Mouse (Mus musculus) liver, embryonic 13.5 days (tissue): ENCODE data around the gene Aoc1. TPM values are rescaled to one million over a fixed set of nuclear protein-coding genes. Genes with fewer than 3 reads are reported as not detected.
"Not testable (repeated sequence)": the region's sequence is repeated elsewhere in the genome, so short reads cannot be mapped to it uniquely, and the experiment has no call there.

Experiments used
- ATAC-seq: fragments of 200-750 bp; cut with Nextera tagmentation; 2 replicates; pipeline ENCODE4 v1.8.0; 2017; ENCODE audit warnings: low read depth, mild to moderate bottlenecking, moderate number of reproducible peaks, moderate library complexity
- DNase-seq: peaks from one replicate; pipeline ENCODE4 v3.0.0; 2022
- H3K27ac ChIP-seq: fragments of 300-500 bp; sonication (generic); 2 replicates; pipeline ENCODE4 v1.5.1; 2015; ENCODE audit warnings: moderate library complexity, mild to moderate bottlenecking, inconsistent platforms
- H3K27me3 ChIP-seq: fragments of 300-500 bp; sonication (generic); 2 replicates; pipeline ENCODE4 v1.6.1; 2015; ENCODE audit warnings: mild to moderate bottlenecking, inconsistent platforms
- H3K36me3 ChIP-seq: fragments of 300-500 bp; sonication (generic); 2 replicates; pipeline ENCODE4 v1.6.1; 2015; ENCODE audit warnings: mild to moderate bottlenecking, inconsistent platforms
- H3K4me1 ChIP-seq: fragments of 300-500 bp; sonication (generic); replicated peaks from 2 replicates; pipeline ENCODE4 v1.6.1; 2015; ENCODE audit warnings: inconsistent platforms
- H3K4me2 ChIP-seq: fragments of 300-500 bp; sonication (generic); 2 replicates; pipeline ENCODE4 v1.6.1; 2015; ENCODE audit warnings: inconsistent platforms, mild to moderate bottlenecking, moderate library complexity
- H3K4me3 ChIP-seq: fragments of 300-500 bp; sonication (generic); replicated peaks from 2 replicates; pipeline ENCODE4 v1.5.1; 2015; ENCODE audit warnings: mild to moderate bottlenecking, inconsistent platforms
- H3K9ac ChIP-seq: fragments of 300-500 bp; sonication (generic); 2 replicates; pipeline ENCODE4 v1.6.1; 2015; ENCODE audit warnings: mild to moderate bottlenecking, inconsistent platforms
- H3K9me3 ChIP-seq: fragments of 300-500 bp; sonication (generic); replicated peaks from 2 replicates; pipeline ENCODE4 v1.6.1; 2016; ENCODE audit warnings: inconsistent platforms
- WGBS: fragments of 180-500 bp; shearing (Covaris S2); methylation state at CpG from one replicate; pipeline ENCODE4 v1.1.7; 2015; ENCODE audit not compliant: insufficient replicate concordance; 5-methylcytosine and 5-hydroxymethylcytosine counted together
- polyA plus RNA-seq: library from polyadenylated mRNA; unstranded; fragments of >200 nt; fragmentation: Nextera tagmentation; extraction: Ambion mirVana; gene quantifications from 2 replicates; pipeline ENCODE4 v1.2.1, GENCODE M21; 2015

Gene Aoc1
- polyA plus RNA-seq, 1 experiment from 2014 or later, result not detected

DNA sequence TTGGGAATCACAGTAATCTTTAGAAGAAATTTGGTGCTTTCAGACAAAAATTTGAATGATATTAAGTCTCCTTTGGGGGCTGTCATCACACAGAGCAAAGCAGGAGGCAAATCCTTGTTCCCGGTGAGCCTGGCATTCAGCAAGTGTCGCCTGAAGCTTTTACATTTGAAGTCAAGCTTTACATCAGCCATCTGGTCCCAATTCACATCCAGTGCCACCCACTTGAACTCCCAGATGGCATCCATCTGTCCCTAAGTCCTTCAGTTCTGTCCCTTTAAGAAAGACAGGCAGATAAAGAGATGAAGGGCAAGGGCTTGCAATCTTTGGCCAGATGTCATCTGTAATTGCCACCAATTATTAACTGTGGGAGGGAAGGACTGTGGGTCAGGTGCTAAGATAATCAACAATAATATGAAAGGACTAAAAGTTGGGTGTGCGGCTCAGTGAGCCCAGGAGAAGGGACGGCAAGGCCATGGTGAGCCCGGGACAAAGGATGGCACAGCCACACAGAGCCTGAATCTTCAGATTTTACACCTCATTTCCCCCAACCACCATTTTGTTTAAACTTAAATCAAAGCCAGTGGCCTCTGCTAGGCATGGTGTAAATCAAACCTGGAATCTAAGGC is 3.9 kb downstream of the Aoc1 start:
- WGBS, result 73% methylated on average over 5 of the region's 5 CpGs
- Histone ChIP-seq H3K27me3 (no peaks in the 10 kb centered on the region), H3K4me2 (no peak overlapping the region), H3K27ac (no peak overlapping the region), H3K36me3 (no peaks in the 10 kb centered on the region), H3K9me3 (no peaks in the 10 kb centered on the region), H3K9ac (no peak overlapping the region), H3K4me1 (no peaks in the 10 kb centered on the region), H3K4me3 (no peak overlapping the region)
- ATAC-seq, result no peak
- no peak for DNase-seq

DNA sequence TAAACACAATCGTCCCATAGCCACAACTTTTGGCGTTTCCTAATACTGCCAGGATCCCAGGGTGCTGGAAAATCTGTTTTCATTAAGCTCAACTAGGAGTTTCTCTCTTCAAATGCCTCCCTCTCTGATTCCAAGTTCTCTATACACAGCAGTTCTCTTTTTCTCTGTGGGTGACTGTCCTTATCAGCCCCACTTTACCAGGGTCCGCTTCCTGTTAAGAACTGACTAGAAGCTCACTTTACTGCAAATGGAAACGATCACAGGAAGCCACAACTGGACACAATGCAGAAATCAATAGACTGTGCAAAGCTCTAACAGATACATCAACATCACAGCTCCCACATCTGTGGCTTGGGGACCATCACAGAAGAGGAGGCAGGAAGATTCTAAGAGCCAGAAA is 21.5 kb downstream of the Aoc1 start:
- H3K4me2 ChIP-seq, result no peak overlapping the region
- DNase-seq (no peak), ATAC-seq (no peak)
- H3K27me3 ChIP-seq, result no peaks in the 10 kb centered on the region
- no peaks in the 10 kb centered on the region for H3K36me3 ChIP-seq
- H3K9me3 ChIP-seq, result no peaks in the 10 kb centered on the region
- H3K27ac ChIP-seq, result no peak overlapping the region
- H3K4me1 ChIP-seq, result peaks cover 7% of the 10 kb centered on the region; the same call in 1 of the 2 replicates
- no peak overlapping the region for H3K9ac ChIP-seq
- no peak overlapping the region for H3K4me3 ChIP-seq
- WGBS, result 10% methylated on average over 4 of the region's 4 CpGs

DNA sequence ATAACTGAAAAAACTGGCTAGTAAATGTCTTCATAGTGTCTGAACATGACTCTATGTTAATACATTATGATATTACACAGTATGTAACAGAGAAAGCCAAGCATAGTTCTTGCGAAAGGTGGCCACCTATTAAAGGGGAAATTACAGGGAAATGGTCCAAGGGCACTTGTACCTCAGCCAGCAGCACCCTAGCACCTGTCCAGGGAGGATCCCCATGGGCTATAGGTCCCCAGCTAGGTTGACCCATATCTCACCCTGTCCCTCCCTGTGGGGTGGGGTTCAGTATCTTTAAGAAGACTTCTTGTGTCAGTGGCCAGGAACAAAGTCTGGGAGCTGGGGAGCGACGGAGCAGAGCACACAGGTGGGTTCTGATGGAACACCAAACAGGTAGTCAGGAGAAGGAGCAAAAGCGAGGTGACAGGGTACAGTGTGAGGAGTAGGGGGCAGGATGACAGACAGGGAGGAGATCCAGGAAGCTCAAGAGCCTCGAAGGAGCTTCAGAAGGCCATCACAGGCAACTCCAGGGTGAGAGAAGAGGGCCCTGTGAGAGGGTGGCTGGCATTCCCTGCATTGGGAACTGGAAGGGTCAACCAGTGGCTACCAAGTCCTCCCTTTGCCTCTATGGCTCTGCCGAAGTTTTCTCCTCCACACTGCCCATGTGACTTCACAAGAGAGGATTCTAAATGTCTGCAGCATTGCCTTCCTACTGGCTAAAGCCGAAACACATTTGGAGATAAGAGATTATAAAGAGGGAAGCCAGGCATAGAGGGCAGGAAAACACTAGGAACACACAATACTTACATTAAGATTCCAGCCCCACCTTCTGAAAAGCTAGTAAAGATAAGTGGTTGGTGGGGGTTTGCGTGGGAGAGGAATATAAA is 22.5 kb downstream of the Aoc1 start:
- Histone ChIP-seq H3K4me3 (no peak overlapping the region), H3K9ac (no peak overlapping the region), H3K27me3 (no peaks in the 10 kb centered on the region), H3K9me3 (no peaks in the 10 kb centered on the region), H3K36me3 (no peaks in the 10 kb centered on the region), H3K4me1 (peaks cover 7% of the 10 kb centered on the region; the same call in 1 of the 2 replicates), H3K4me2 (no peak overlapping the region), H3K27ac (no peak overlapping the region)
- 59% methylated on average over 8 of the region's 8 CpGs for WGBS
- DNase-seq, result no peak
- no peak for ATAC-seq

DNA sequence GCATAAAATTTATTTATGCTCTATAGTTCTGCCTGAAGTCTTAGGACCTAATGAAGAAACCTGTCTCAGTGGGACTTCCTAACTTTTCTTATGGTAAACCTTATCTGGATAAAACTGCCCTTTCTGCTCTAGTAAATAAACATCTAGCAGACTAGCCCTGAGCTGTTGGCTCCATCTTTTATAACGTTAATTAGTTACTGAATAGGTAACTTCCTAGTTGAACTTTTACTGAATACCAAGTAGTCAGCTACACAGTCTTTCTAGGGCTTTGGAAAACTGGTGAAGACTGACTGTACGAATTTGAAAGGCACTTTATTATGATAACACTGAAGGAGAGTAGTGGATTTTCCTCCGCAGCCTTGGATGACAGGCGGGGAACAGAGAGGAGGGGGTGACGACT is 23.2 kb downstream of the Aoc1 start:
- DNase-seq (no peak), ATAC-seq (no peak)
- WGBS, result 71% methylated on average over 5 of the region's 5 CpGs
- no peaks in the 10 kb centered on the region for H3K36me3 ChIP-seq
- no peaks in the 10 kb centered on the region for H3K9me3 ChIP-seq
- peaks cover 7% of the 10 kb centered on the region; the same call in 1 of the 2 replicates for H3K4me1 ChIP-seq
- H3K27me3 ChIP-seq, result no peaks in the 10 kb centered on the region
- H3K27ac ChIP-seq, result no peak overlapping the region
- H3K4me3 ChIP-seq, result no peak overlapping the region
- no peak overlapping the region for H3K9ac ChIP-seq
- H3K4me2 ChIP-seq, result no peak overlapping the region

DNA sequence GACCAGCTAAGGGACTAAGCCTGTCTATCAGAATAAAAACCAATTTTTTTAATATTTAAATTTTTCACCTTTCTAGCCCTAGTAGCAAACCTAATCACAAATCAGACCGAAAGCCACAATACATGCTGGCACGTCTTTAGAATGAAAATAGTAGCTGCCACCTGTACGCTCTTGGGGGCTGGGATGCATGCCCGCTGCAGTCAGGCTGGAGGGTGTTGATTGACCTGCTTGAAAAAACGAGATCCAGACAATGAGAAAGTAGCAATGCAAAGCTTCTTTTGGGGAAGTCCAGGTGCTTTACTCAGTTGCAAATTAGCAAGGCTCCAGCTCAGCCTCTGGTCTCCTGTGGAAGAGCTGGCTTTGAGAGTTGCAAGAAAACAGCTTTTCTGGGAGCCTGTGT is 24.3 kb downstream of the Aoc1 start:
- Histone ChIP-seq H3K4me2 (no peak overlapping the region), H3K27me3 (no peaks in the 10 kb centered on the region), H3K9me3 (no peaks in the 10 kb centered on the region), H3K9ac (no peak overlapping the region), H3K4me1 (peaks cover 7% of the 10 kb centered on the region; the same call in 1 of the 2 replicates), H3K36me3 (no peaks in the 10 kb centered on the region), H3K27ac (no peak overlapping the region), H3K4me3 (no peak overlapping the region)
- no peak for DNase-seq
- no peak for ATAC-seq
- WGBS, result 68% methylated on average over 5 of the region's 5 CpGs

DNA sequence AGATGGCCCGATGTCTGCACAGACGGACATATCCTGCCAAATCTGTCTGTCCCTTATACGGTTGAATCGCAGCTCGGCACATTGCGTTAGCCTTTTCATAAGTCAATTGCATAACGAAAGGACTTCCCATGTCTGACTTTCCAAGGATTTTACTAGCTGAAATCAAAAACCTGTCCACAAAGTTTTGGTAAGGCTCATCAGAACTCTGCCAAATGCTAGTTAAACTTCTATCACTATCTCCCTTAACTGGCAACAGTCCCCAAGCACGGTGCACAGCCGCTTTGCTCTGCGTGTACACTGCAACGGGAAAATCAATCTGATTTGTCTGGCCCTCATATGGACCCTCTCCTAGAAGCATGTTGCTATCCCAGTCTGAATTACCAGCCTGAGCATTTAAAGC is 28.6 kb downstream of the Aoc1 start:
- not testable (repeated sequence) for H3K4me2 ChIP-seq, H3K4me3 ChIP-seq, H3K9ac ChIP-seq, DNase-seq, H3K27ac ChIP-seq, H3K4me1 ChIP-seq, H3K9me3 ChIP-seq, H3K27me3 ChIP-seq, H3K36me3 ChIP-seq, ATAC-seq
- 81% methylated on average over 11 of the region's 11 CpGs for WGBS

DNA sequence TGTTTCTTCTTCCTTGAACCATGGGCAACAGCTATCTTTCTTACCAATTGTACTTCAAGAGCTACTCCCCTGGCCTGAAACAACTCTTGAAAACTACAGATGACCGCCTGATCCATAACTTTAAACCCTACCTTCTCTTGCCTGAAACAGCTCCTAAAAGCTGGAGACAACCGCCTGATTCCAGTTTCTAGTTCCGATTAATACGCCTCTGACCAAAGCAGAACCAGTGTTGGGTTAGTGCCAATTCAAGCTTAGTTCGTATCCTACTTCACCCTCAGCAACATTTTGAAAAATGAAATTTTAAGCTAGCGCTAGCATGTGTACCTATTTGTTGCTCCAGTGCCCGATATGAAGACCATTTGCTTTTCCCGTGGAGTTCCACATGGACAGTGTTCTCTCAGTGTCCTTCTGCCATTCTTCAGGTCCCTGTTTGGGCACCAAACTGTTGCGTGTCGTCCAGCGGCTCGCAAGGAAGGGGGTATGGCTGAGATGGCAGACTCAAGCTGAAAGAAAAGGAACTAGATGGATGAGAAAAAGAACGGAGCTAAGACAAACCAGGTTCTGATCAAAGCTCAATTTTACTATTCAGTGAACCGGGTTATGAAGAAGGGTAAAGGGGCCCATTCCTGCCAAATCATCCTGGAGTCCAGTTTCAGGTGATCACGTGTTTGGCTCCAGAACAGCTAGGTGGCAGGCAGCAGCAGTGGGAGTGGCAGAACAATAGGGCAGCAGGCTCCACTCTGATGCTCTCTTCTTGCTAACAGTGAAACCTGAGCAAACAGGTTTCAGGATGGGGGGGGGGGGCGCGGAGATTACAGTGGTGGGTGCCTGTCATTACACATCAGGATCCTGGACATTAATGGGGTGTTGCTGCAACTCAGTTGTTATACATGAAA is 30.1 kb downstream of the Aoc1 start:
- H3K36me3 ChIP-seq, result no peaks in the 10 kb centered on the region
- H3K4me2 ChIP-seq, result no peak overlapping the region
- H3K9ac ChIP-seq, result no peak overlapping the region
- no peaks in the 10 kb centered on the region for H3K4me1 ChIP-seq
- no peaks in the 10 kb centered on the region for H3K27me3 ChIP-seq
- H3K4me3 ChIP-seq, result no peak overlapping the region
- no peaks in the 10 kb centered on the region for H3K9me3 ChIP-seq
- no peak for DNase-seq
- 78% methylated on average over 17 of the region's 17 CpGs for WGBS
- H3K27ac ChIP-seq, result no peak overlapping the region
- ATAC-seq, result no peak

DNA sequence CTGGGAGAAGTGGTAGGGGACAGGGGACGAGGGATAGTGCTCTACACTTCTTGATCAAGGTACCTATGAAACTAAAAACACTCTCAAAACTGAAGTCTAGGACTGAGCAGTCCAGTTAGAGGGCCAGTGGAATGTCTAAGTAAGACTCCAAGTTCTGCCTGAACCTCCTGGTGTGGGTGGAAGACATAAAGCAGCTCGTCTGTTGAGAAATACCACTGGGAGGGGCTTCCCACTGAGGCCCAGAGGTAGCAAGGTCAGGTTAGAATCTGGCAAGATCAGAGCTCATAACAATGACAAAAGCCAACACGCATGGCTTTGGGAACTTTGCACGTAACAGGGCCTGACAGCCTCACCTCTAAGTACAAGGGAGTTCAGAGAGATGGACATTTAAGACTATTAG is 30.7 kb downstream of the Aoc1 start:
- Histone ChIP-seq H3K9ac (no peak overlapping the region), H3K4me1 (no peaks in the 10 kb centered on the region), H3K9me3 (no peaks in the 10 kb centered on the region), H3K27ac (no peak overlapping the region), H3K4me3 (no peak overlapping the region), H3K36me3 (no peaks in the 10 kb centered on the region), H3K27me3 (no peaks in the 10 kb centered on the region), H3K4me2 (no peak overlapping the region)
- ATAC-seq (no peak), DNase-seq (no peak)
- 54% methylated on average over 4 of the region's 4 CpGs for WGBS

DNA sequence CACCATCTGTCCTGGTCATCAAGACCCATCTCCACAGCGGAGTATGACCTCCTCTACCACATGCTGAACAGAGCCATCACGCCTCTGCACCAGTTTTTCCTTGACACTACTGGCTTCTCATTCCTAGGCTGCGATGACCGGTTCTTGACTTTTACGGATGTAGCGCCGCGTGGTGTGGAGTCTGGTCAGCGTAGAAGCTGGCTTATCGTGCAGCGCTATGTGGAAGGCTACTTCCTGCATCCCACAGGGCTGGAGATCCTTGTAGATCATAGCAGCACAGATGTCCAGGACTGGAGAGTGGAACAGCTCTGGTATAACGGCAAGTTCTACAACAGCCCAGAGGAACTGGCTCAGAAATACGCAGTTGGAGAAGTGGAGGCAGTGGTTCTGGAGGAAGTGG is 32.9 kb downstream of the Aoc1 start:
- Histone ChIP-seq H3K36me3 (no peaks in the 10 kb centered on the region), H3K4me2 (no peak overlapping the region), H3K9ac (no peak overlapping the region), H3K4me1 (no peaks in the 10 kb centered on the region), H3K4me3 (no peak overlapping the region), H3K27me3 (no peaks in the 10 kb centered on the region), H3K9me3 (no peaks in the 10 kb centered on the region), H3K27ac (no peak overlapping the region)
- no peak for DNase-seq
- 72% methylated on average over 13 of the region's 13 CpGs for WGBS
- ATAC-seq, result no peak

DNA sequence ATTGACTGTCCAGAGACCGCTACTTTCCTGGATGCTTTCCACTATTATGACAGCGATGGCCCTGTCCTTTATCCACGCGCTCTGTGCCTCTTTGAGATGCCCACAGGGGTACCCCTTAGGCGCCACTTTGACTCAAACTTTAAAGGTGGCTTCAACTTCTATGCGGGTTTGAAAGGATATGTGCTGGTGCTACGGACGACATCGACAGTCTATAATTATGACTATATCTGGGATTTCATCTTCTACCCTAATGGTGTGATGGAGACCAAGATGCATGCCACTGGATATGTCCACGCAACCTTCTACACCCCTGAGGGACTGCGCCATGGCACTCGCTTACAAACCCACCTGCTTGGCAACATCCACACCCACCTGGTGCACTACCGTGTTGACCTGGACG is 33.7 kb downstream of the Aoc1 start:
- WGBS, result 83% methylated on average over 14 of the region's 14 CpGs
- DNase-seq (no peak), ATAC-seq (no peak)
- Histone ChIP-seq H3K27ac (no peak overlapping the region), H3K36me3 (no peaks in the 10 kb centered on the region), H3K27me3 (no peaks in the 10 kb centered on the region), H3K9me3 (no peaks in the 10 kb centered on the region), H3K4me2 (no peak overlapping the region), H3K4me1 (no peaks in the 10 kb centered on the region), H3K4me3 (no peak overlapping the region), H3K9ac (no peak overlapping the region)

DNA sequence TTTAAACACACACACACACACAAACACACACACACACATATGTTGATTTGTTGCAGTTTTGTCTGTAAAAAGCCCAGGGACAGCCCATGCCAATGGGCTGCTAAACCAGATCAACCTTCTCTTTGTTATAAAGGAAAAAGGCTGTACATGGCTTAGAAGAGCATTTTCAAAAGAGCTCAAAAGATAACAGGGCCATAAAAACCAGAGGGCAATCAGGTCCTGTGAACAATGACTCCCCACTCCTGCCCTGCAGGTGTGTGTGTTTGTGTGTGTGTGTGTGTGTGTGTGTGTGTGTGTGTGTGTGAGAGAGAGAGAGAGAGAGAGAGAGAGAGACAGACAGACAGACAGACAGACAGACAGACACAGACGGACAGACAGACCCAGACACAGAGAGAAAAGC is 36.5 kb downstream of the Aoc1 start:
- no peak for ATAC-seq
- no peaks in the 10 kb centered on the region for H3K36me3 ChIP-seq
- WGBS, result 31% methylated on average over 1 of the region's 1 CpGs
- H3K4me2 ChIP-seq, result no peak overlapping the region
- no peak overlapping the region for H3K27ac ChIP-seq
- H3K27me3 ChIP-seq, result no peaks in the 10 kb centered on the region
- DNase-seq, result no peak
- no peak overlapping the region for H3K4me3 ChIP-seq
- no peak overlapping the region for H3K9ac ChIP-seq
- H3K4me1 ChIP-seq, result no peaks in the 10 kb centered on the region
- no peaks in the 10 kb centered on the region for H3K9me3 ChIP-seq
